Mouse (Mus musculus) liver, embryonic 11.5 days (tissue): Measurements from ENCODE around the gene Btbd6. TPM values are rescaled to one million over a fixed set of nuclear protein-coding genes. Genes with fewer than 3 reads are reported as not detected.
A peak's percentile ranks its signal among the peaks of the same experiment; 100 is the strongest.

ENCODE experiments used
- ATAC-seq: fragments of 200-750 bp; cut with Nextera tagmentation; replicated peaks from 2 replicates; pipeline ENCODE4 v1.8.0; 2017; ENCODE audit warnings: moderate number of reproducible peaks, mild to moderate bottlenecking, moderate TSS enrichment, moderate library complexity; ENCODE audit not compliant: low FRiP score
- DNase-seq: peaks from one replicate; pipeline ENCODE4 v3.0.0-alpha.2; 2017; ENCODE audit warnings: low spot score
- H3K27ac ChIP-seq: fragments of 300-500 bp; sonication (generic); 2 replicates; pipeline ENCODE4 v1.5.1; 2014; ENCODE audit warnings: mild to moderate bottlenecking, low read depth, low read length, control low read depth
- H3K27me3 ChIP-seq: fragments of 300-500 bp; sonication (generic); replicated peaks from 2 replicates; pipeline ENCODE4 v1.6.1; 2014; ENCODE audit warnings: low read length, mixed read lengths; ENCODE audit not compliant: control insufficient read depth, insufficient read depth
- H3K36me3 ChIP-seq: fragments of 300-500 bp; sonication (generic); 2 replicates; pipeline ENCODE4 v1.6.1; 2014; ENCODE audit warnings: mild to moderate bottlenecking, low read length, moderate library complexity, mixed read lengths; ENCODE audit not compliant: control insufficient read depth, insufficient read depth
- H3K4me1 ChIP-seq: fragments of 300-500 bp; sonication (generic); replicated peaks from 2 replicates; pipeline ENCODE4 v1.6.1; 2014; ENCODE audit warnings: low read length, mixed read lengths; ENCODE audit not compliant: control insufficient read depth, insufficient read depth
- H3K4me2 ChIP-seq: fragments of 300-500 bp; sonication (generic); 2 replicates; pipeline ENCODE4 v1.6.1; 2014; ENCODE audit warnings: mild to moderate bottlenecking, control low read depth, moderate library complexity
- H3K4me3 ChIP-seq: fragments of 300-500 bp; sonication (generic); 2 replicates; pipeline ENCODE4 v1.5.1; 2014; ENCODE audit warnings: low read depth, low read length, control low read depth
- H3K9ac ChIP-seq: fragments of 300-500 bp; sonication (generic); 2 replicates; pipeline ENCODE4 v1.6.1; 2014; ENCODE audit warnings: low read depth, low read length, control low read depth
- H3K9me3 ChIP-seq: fragments of 300-500 bp; sonication (generic); 2 replicates; pipeline ENCODE4 v1.6.1; 2016; ENCODE audit warnings: low read length, inconsistent platforms, mixed read lengths; ENCODE audit not compliant: control insufficient read depth
- WGBS: fragments of 180-500 bp; shearing (Covaris S2); extraction: QIAGEN DNeasy Blood & Tissue Kit; methylation state at CpG from one replicate; pipeline ENCODE4 v1.1.7; 2014; 5-methylcytosine and 5-hydroxymethylcytosine counted together
- polyA plus RNA-seq: library from polyadenylated mRNA; unstranded; fragments of >200 nt; fragmentation: Nextera tagmentation; extraction: Ambion mirVana; gene quantifications from 2 replicates; pipeline ENCODE4 v1.2.1, GENCODE M21; 2014

Btbd6 gene
- polyA plus RNA-seq: 12.3 and 12.4 TPM in 2 replicates

- H3K27me3 ChIP-seq: no peaks in the 10 kb centered on the region
- H3K36me3 ChIP-seq: peaks cover 41% of the 10 kb centered on the region
- peak within 1 kb of the TSS; percentile 78 for H3K27ac ChIP-seq
- H3K4me3 ChIP-seq: peak within 1 kb of the TSS; percentile 86
- ATAC-seq (peak; percentile 95), DNase-seq (peak; percentile 84)
- peaks cover 12% of the 10 kb centered on the region for H3K4me1 ChIP-seq
- no peaks in the 10 kb centered on the region for H3K9me3 ChIP-seq
- under 1% methylated on average over 75 of the region's 80 CpGs for WGBS
- H3K9ac ChIP-seq: peak within 1 kb of the TSS; percentile 86
- peak within 1 kb of the TSS; percentile 98 for H3K4me2 ChIP-seq
These were observed at the start of gene Btbd6 for GRCm38 (mm10) chr12:112976371-112977073. TSS of gene Btbd6 (plus strand) at chr12:112976482.

- H3K9ac ChIP-seq: no peak overlapping the region
- H3K27ac ChIP-seq: no peak overlapping the region
- peaks cover 9% of the 10 kb centered on the region for H3K4me1 ChIP-seq
- H3K36me3 ChIP-seq: no peaks in the 10 kb centered on the region
- ATAC-seq (no peak), DNase-seq (no peak)
- 68% methylated on average over 14 of the region's 14 CpGs for WGBS
- H3K4me3 ChIP-seq: no peak overlapping the region
- peaks cover 66% of the 10 kb centered on the region for H3K27me3 ChIP-seq
- H3K9me3 ChIP-seq: no peaks in the 10 kb centered on the region
- H3K4me2 ChIP-seq: no peak overlapping the region
These were observed 49.0 kb upstream of the Btbd6 start for GRCm38 (mm10) chr12:112927265-112927664.

GRCm38 (mm10) chr12:112928401-112929241, 47.7 kb upstream of the Btbd6 start:
- peaks cover 70% of the 10 kb centered on the region for H3K27me3 ChIP-seq
- peaks cover 14% of the 10 kb centered on the region for H3K4me1 ChIP-seq
- H3K36me3 ChIP-seq: no peaks in the 10 kb centered on the region
- no peak overlapping the region for H3K27ac ChIP-seq
- H3K9me3 ChIP-seq: no peaks in the 10 kb centered on the region
- peak overlapping the region; percentile 59 for H3K4me3 ChIP-seq
- H3K4me2 ChIP-seq: peak overlapping the region; percentile 71
- no peak overlapping the region; the same call in 1 of the 2 replicates for H3K9ac ChIP-seq
- no peak for ATAC-seq
- whole genome bisulfite sequencing: 4% methylated on average over 105 of the region's 124 CpGs
- no peak for DNase-seq

GRCm38 (mm10) chr12:112929562-112930352, 46.5 kb upstream of the Btbd6 start, which contains the start of gene Jag2:
TSS of gene Jag2 (minus strand) at chr12:112929776.
- ATAC-seq (peak; percentile 51), DNase-seq (peak; percentile 58)
- Histone ChIP-seq H3K27me3 (peaks cover 65% of the 10 kb centered on the region), H3K4me3 (peak within 1 kb of the TSS; percentile 59), H3K27ac (no peak within 1 kb of the TSS), H3K36me3 (no peaks in the 10 kb centered on the region), H3K9ac (no peak within 1 kb of the TSS), H3K4me2 (peak within 1 kb of the TSS; percentile 71), H3K4me1 (peaks cover 14% of the 10 kb centered on the region), H3K9me3 (no peaks in the 10 kb centered on the region)
- 2% methylated on average over 51 of the region's 85 CpGs for WGBS

GRCm38 (mm10) chr12:112932647-112933046, 43.6 kb upstream of the Btbd6 start:
- H3K4me2 ChIP-seq: no peak overlapping the region
- H3K27ac ChIP-seq: no peak overlapping the region
- H3K9me3 ChIP-seq: no peaks in the 10 kb centered on the region
- ATAC-seq (no peak), DNase-seq (no peak)
- H3K4me1 ChIP-seq: peaks cover 14% of the 10 kb centered on the region
- 54% methylated on average over 7 of the region's 7 CpGs for WGBS
- no peaks in the 10 kb centered on the region for H3K36me3 ChIP-seq
- H3K4me3 ChIP-seq: no peak overlapping the region
- H3K9ac ChIP-seq: no peak overlapping the region
- peaks cover 49% of the 10 kb centered on the region for H3K27me3 ChIP-seq

GRCm38 (mm10) chr12:112937906-112938305, 38.4 kb upstream of the Btbd6 start:
- Histone ChIP-seq H3K4me1 (peaks cover 12% of the 10 kb centered on the region; the same call in 1 of the 2 replicates), H3K27me3 (no peaks in the 10 kb centered on the region), H3K27ac (no peak overlapping the region), H3K4me3 (no peak overlapping the region), H3K9me3 (no peaks in the 10 kb centered on the region), H3K4me2 (no peak overlapping the region), H3K9ac (no peak overlapping the region), H3K36me3 (no peaks in the 10 kb centered on the region)
- ATAC-seq (no peak), DNase-seq (no peak)
- WGBS: 38% methylated on average over 9 of the region's 9 CpGs

- H3K4me3 ChIP-seq: no peak overlapping the region
- no peaks in the 10 kb centered on the region for H3K9me3 ChIP-seq
- ATAC-seq (no peak), DNase-seq (no peak)
- H3K36me3 ChIP-seq: no peaks in the 10 kb centered on the region
- peaks cover 12% of the 10 kb centered on the region; the same call in 1 of the 2 replicates for H3K4me1 ChIP-seq
- no peak overlapping the region for H3K27ac ChIP-seq
- no peak overlapping the region for H3K4me2 ChIP-seq
- 73% methylated on average over 10 of the region's 10 CpGs for WGBS
- H3K27me3 ChIP-seq: no peaks in the 10 kb centered on the region
- H3K9ac ChIP-seq: no peak overlapping the region
These were observed 37.9 kb upstream of the Btbd6 start for GRCm38 (mm10) chr12:112938366-112938765.

- no peaks in the 10 kb centered on the region for H3K36me3 ChIP-seq
- H3K9me3 ChIP-seq: no peaks in the 10 kb centered on the region
- WGBS: 67% methylated on average over 10 of the region's 10 CpGs
- no peaks in the 10 kb centered on the region for H3K27me3 ChIP-seq
- DNase-seq (no peak), ATAC-seq (no peak)
- H3K4me1 ChIP-seq: peaks cover 12% of the 10 kb centered on the region; the same call in 1 of the 2 replicates
- H3K4me2 ChIP-seq: no peak overlapping the region
- no peak overlapping the region for H3K4me3 ChIP-seq
- no peak overlapping the region for H3K9ac ChIP-seq
- no peak overlapping the region for H3K27ac ChIP-seq
These were observed 37.3 kb upstream of the Btbd6 start for GRCm38 (mm10) chr12:112938873-112939565.
